ENCODE assay signal across 19 mouse cellular contexts in the genomic region with DNA sequence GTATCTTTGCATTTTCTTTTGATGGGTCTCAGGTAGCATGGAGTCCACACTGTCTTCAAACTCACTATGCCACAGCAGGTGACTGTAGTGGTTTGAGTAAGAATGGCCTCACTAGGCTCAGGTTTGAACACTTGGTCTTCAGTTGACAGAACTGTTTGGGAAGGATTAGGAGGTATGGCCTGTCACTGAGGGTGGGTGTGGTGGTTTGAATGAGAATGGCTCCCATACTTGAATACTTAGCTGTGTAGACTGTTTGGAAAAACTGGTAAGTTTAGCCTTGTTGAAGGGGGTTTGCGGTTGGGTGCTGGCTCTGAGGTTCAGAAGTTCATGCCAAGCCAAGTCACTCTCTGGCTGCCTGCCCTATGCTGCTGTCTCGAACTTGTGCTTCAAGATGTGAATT.
"Had no signal": no experiment of that assay in that cellular context is flagged by ENCODE, and none has a peak within 500 bp of the region (broad histone marks: within the 10 kb centered on the region; RNA-seq: fewer than 3 reads in every experiment).

No protein-coding gene starts in this region.

- ATAC-seq: liver, postnatal 0 days; midbrain, embryonic 15.5 days had no signal

- DNase-seq: kidney, adult 18-20 months; kidney, postnatal 14 days; kidney, postnatal 4 days; left cerebral cortex, postnatal 4 days; liver, postnatal 0 days; thymus, adult 2 months; thymus, postnatal 14 days; thymus, postnatal 4 days had no signal

- H3K4me2 ChIP-seq: kidney, embryonic 15.5 days; limb, embryonic 12.5 days; limb, embryonic 15.5 days; liver, embryonic 11.5 days; lung, embryonic 14.5 days; midbrain, embryonic 15.5 days; neural tube, embryonic 13.5 days had no signal

- H3K9ac ChIP-seq: kidney, embryonic 15.5 days; limb, embryonic 12.5 days; limb, embryonic 15.5 days; liver, embryonic 14.5 days; liver, postnatal 0 days; lung, embryonic 14.5 days; midbrain, embryonic 15.5 days; neural tube, embryonic 13.5 days had no signal

- H3K4me3 ChIP-seq: kidney, embryonic 15.5 days; limb, embryonic 12.5 days; limb, embryonic 15.5 days; midbrain, embryonic 15.5 days; myocyte; neural tube, embryonic 13.5 days had no signal

- H3K9me3 ChIP-seq: kidney, embryonic 15.5 days; limb, embryonic 12.5 days; limb, embryonic 15.5 days; midbrain, embryonic 15.5 days; neural tube, embryonic 13.5 days had no signal

- H3K4me1 ChIP-seq: kidney, embryonic 15.5 days; limb, embryonic 12.5 days; limb, embryonic 15.5 days; midbrain, embryonic 15.5 days; neural tube, embryonic 13.5 days had no signal

- H3K27me3 ChIP-seq: kidney, embryonic 15.5 days; limb, embryonic 12.5 days; limb, embryonic 15.5 days; midbrain, embryonic 15.5 days; neural tube, embryonic 13.5 days had no signal

- H3K27ac ChIP-seq: kidney, embryonic 15.5 days; limb, embryonic 12.5 days; limb, embryonic 15.5 days; liver, embryonic 14.5 days; macrophage; midbrain, embryonic 15.5 days; neural tube, embryonic 13.5 days; stomach, postnatal 0 days had no signal
